26 mouse cellular contexts compared by ENCODE assay signal in genomic region chr11:106667855-106668254, GRCm38 (mm10). TPM values are rescaled to one million over a fixed set of nuclear protein-coding genes. Genes with fewer than 3 reads are reported as not detected.
A peak's percentile ranks its signal among the peaks of the same experiment; 100 is the strongest.
DNase-seq lines count a peak whose midpoint lies in the region; ATAC-seq and TF ChIP-seq lines count a peak whose summit lies in the region.
"Had no signal": no experiment of that assay in that cellular context is flagged by ENCODE, and none has a peak within 500 bp of the region (broad histone marks: within the 10 kb centered on the region; RNA-seq: fewer than 3 reads in every experiment).

No protein-coding gene starts in this region.

- H3K27ac ChIP-seq in gastrocnemius, adult 2 months = peak overlapping the region; percentile 75
- H3K27ac ChIP-seq in heart, embryonic 16.5 days (ENCODE audit: low read length) = peak overlapping the region; percentile 0; the same call in 1 of the 2 replicates
- H3K27ac ChIP-seq in lung, embryonic 14.5 days (ENCODE audit: low read depth) = peak overlapping the region; percentile 12; the same call in 1 of the 2 replicates
- peak overlapping the region; percentile 7; the same call in 1 of the 2 replicates for H3K27ac ChIP-seq in spleen, adult 2 months (ENCODE audit: insufficient read depth, low read length)
- H3K27ac ChIP-seq: hindbrain, embryonic 10.5 days; hindbrain, postnatal 0 days; midbrain, embryonic 12.5 days; neural tube, embryonic 12.5 days had no signal

- TF ChIP-seq CTCF in gastrocnemius, adult 2 months (IDR thresholded peaks at IDR 0.05) = no peak
- TF ChIP-seq CTCF in lung, embryonic 14.5 days (IDR thresholded peaks at IDR 0.05; ENCODE audit: low read depth) = no peak
- TF ChIP-seq CTCF in spleen, adult 2 months (IDR thresholded peaks at IDR 0.05; ENCODE audit: extremely low read depth, insufficient read depth, insufficient read length, insufficient replicate concordance) = no peak

- H3K4me1 ChIP-seq in heart, embryonic 16.5 days (ENCODE audit: control insufficient read depth, insufficient read depth, low read length) = peaks cover 14% of the 10 kb centered on the region
- H3K4me1 ChIP-seq in lung, embryonic 14.5 days (ENCODE audit: insufficient read depth) = peaks cover 7% of the 10 kb centered on the region
- H3K4me1 ChIP-seq in spleen, adult 2 months (ENCODE audit: control insufficient read depth, insufficient read depth, insufficient read length) = peaks cover 52% of the 10 kb centered on the region

- intact Hi-C loops in gastrocnemius, adult 2 months (cut with DNase I) = no loop called here
- intact Hi-C loops in heart, postnatal 14 days (cut with DNase I) = no loop called here

- H3K4me3 ChIP-seq in gastrocnemius, adult 2 months = no peak overlapping the region
- H3K4me3 ChIP-seq in heart, embryonic 16.5 days (ENCODE audit: low read length) = no peak overlapping the region
- no peak overlapping the region for H3K4me3 ChIP-seq in lung, embryonic 14.5 days (ENCODE audit: low read depth, low read length)
- H3K4me3 ChIP-seq in spleen, adult 2 months (ENCODE audit: extremely low read depth, insufficient read depth, insufficient read length) = no peak overlapping the region
- H3K4me3 ChIP-seq: erythroblast, embryonic 14.5 days; hindbrain, embryonic 10.5 days; megakaryocyte, embryonic 14.5 days; midbrain, embryonic 12.5 days; myocyte; neural tube, embryonic 12.5 days had no signal

- 76% methylated on average over 11 of the region's 11 CpGs for WGBS in heart, embryonic 16.5 days
- 67% methylated on average over 11 of the region's 11 CpGs for WGBS in lung, embryonic 14.5 days
- 87% methylated on average over 11 of the region's 11 CpGs for WGBS in spleen, adult 2 months

- H3K9me3 ChIP-seq in heart, embryonic 16.5 days (replicated peaks; ENCODE audit: control insufficient read depth, low read length) = no peaks in the 10 kb centered on the region
- no peaks in the 10 kb centered on the region for H3K9me3 ChIP-seq in lung, embryonic 14.5 days (ENCODE audit: low read depth, low read length)
- H3K9me3 ChIP-seq: hindbrain, embryonic 10.5 days; megakaryocyte, embryonic 14.5 days; midbrain, embryonic 12.5 days; neural tube, embryonic 12.5 days had no signal

- H3K27me3 ChIP-seq in heart, embryonic 16.5 days (ENCODE audit: control insufficient read depth, insufficient read depth, low read length) = no peaks in the 10 kb centered on the region
- no peaks in the 10 kb centered on the region for H3K27me3 ChIP-seq in lung, embryonic 14.5 days (ENCODE audit: insufficient read depth, low read length)
- H3K27me3 ChIP-seq in spleen, adult 2 months (ENCODE audit: control insufficient read depth, insufficient read depth, low read length) = no peaks in the 10 kb centered on the region
- H3K27me3 ChIP-seq: megakaryocyte, embryonic 14.5 days; midbrain, embryonic 12.5 days; neural tube, embryonic 12.5 days had no signal

- TF ChIP-seq POLR2A in spleen, adult 2 months (IDR thresholded peaks at IDR 0.05; ENCODE audit: low read depth, low read length) = no peak

- no peak overlapping the region for H3K4me2 ChIP-seq in heart, embryonic 16.5 days (ENCODE audit: low read depth, low read length)
- no peak overlapping the region for H3K4me2 ChIP-seq in lung, embryonic 14.5 days
- H3K4me2 ChIP-seq: midbrain, embryonic 12.5 days; neural tube, embryonic 12.5 days had no signal

- H3K9ac ChIP-seq in heart, embryonic 16.5 days (ENCODE audit: low read length) = no peak overlapping the region
- no peak overlapping the region for H3K9ac ChIP-seq in lung, embryonic 14.5 days
- H3K9ac ChIP-seq: midbrain, embryonic 12.5 days; neural tube, embryonic 12.5 days had no signal

- H3K36me3 ChIP-seq in heart, embryonic 16.5 days (ENCODE audit: control insufficient read depth, insufficient read depth) = peaks cover 3% of the 10 kb centered on the region; the same call in 1 of the 2 replicates
- no peaks in the 10 kb centered on the region for H3K36me3 ChIP-seq in lung, embryonic 14.5 days (ENCODE audit: insufficient read depth)
- peaks cover 10% of the 10 kb centered on the region for H3K36me3 ChIP-seq in spleen, adult 2 months (ENCODE audit: control insufficient read depth, insufficient read depth, low read length)
- H3K36me3 ChIP-seq: hindbrain, embryonic 10.5 days; midbrain, embryonic 12.5 days; neural tube, embryonic 12.5 days had no signal

- no peak for ATAC-seq in heart, embryonic 16.5 days (replicated peaks; ENCODE audit: extremely low read depth, insufficient read depth, low FRiP score)
- no peak for ATAC-seq in lung, embryonic 14.5 days (ENCODE audit: insufficient read depth)
- ATAC-seq: forebrain, embryonic 16.5 days; hindbrain, postnatal 0 days; intestine, embryonic 16.5 days had no signal

- DNase-seq in gastrocnemius, adult 2 months = no peak
- DNase-seq in gastrocnemius, adult 8-10 months (ENCODE audit: low spot score in 2 of 2) = no peak
- DNase-seq in heart, postnatal 14 days = no peak
- DNase-seq in lung, embryonic 14.5 days = no peak
- no peak for DNase-seq in lung, adult 18-20 months
- DNase-seq in spleen, adult 2 months (ENCODE audit: low read depth in 1 of 2, low spot score in 2 of 2) = no peak
- DNase-seq in spleen, adult 18-20 months = no peak
- DNase-seq: cerebellum, adult 18-20 months; gastrocnemius, postnatal 14 days; kidney, adult 9 months; kidney, postnatal 14 days; layer of hippocampus, adult 9-11 months; liver; right cerebral cortex, adult 18-20 months; thymus, adult 2 months; thymus, postnatal 36 days had no signal

RNA-seq across cellular contexts. Expression of gene Tex2, which starts 54.6 kb away (rescaled TPM):
- total RNA-seq in gastrocnemius, adult 2 months (2021) = 10 to 100 TPM; 59.2 to 65.5 TPM
- 10 to 100 TPM; 62.9 to 78.3 (median 68.0) TPM for total RNA-seq in gastrocnemius, adult 8-10 months (2022)
- 14.2 and 15.0 TPM in 2 replicates for polyA plus RNA-seq in heart, embryonic 16.5 days (2015; fragmentation: Nextera tagmentation; extraction: Ambion mirVana)
- total RNA-seq in heart, postnatal 14 days (2021) = 10 to 100 TPM; 38.2 to 39.2 TPM
- polyA plus RNA-seq in lung, embryonic 14.5 days (2014; fragmentation: Nextera tagmentation; extraction: Ambion mirVana) = 10.9 and 11.3 TPM in 2 replicates
- polyA plus RNA-seq in spleen, adult 2 months (2012; rRNA removed) = 5.8 and 6.6 TPM in 2 replicates

Comparison
In these comparisons a context has a peak if more than half of its experiments do, and no peak if none do; other contexts are left out.
1. H3K27ac ChIP-seq: peak in every context shown above with its lines; median percentile 75 in gastrocnemius, adult 2 months; 12 in lung, embryonic 14.5 days; 7 in spleen, adult 2 months; 0 in heart, embryonic 16.5 days.